ENCODE assay signal across 8 mouse cellular contexts in the genomic region with DNA sequence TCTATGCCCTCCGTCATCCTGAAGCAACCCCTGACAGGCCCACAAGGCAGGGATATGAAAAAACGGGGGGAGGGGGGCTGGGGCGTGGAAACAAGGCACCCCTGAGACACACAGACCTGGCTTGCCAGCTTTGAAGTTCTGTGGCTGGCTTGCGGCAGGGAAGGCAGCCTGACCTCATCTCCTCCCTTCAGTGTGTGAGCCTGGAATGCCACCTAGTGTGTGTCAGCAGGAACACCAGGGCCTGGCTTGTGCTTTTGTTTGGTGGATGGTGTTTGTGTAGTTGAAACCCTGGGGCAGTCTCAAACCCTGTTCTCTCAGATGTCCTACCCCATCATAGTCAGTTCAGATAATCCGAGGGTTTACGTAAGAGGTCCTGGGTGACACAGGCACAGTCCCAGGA.
DNase-seq lines count a peak whose midpoint lies in the region; ATAC-seq and TF ChIP-seq lines count a peak whose summit lies in the region.

No protein-coding gene starts in this region.

- no peak overlapping the region for H3K9ac ChIP-seq in embryonic facial prominence, embryonic 13.5 days
- no peak overlapping the region for H3K9ac ChIP-seq in heart, embryonic 11.5 days (ENCODE audit: low read depth, low read length)
- no peak overlapping the region for H3K9ac ChIP-seq in kidney, embryonic 16.5 days (replicated peaks; ENCODE audit: low read length)
- no peak overlapping the region for H3K9ac ChIP-seq in limb, embryonic 15.5 days

- no peak overlapping the region for H3K4me2 ChIP-seq in embryonic facial prominence, embryonic 13.5 days
- no peak overlapping the region for H3K4me2 ChIP-seq in heart, embryonic 11.5 days
- no peak overlapping the region for H3K4me2 ChIP-seq in kidney, embryonic 16.5 days (replicated peaks; ENCODE audit: low read depth, low read length)
- H3K4me2 ChIP-seq in limb, embryonic 15.5 days = no peak overlapping the region

- H3K9me3 ChIP-seq in embryonic facial prominence, embryonic 13.5 days = no peaks in the 10 kb centered on the region
- H3K9me3 ChIP-seq in heart, embryonic 11.5 days (replicated peaks; ENCODE audit: control insufficient read depth, low read length) = no peaks in the 10 kb centered on the region
- H3K9me3 ChIP-seq in kidney, embryonic 16.5 days (ENCODE audit: low read length) = no peaks in the 10 kb centered on the region
- no peaks in the 10 kb centered on the region for H3K9me3 ChIP-seq in limb, embryonic 15.5 days

- peak; percentile 25 for DNase-seq in 3134 (ENCODE audit: extremely low read depth, insufficient read length, low spot score)
- peak; percentile 46 for DNase-seq in adrenal gland, adult 8-10 months
- peak; percentile 13 to 26 for DNase-seq in urinary bladder, adult 18-20 months (ENCODE audit: low spot score in 2 of 2)

- H3K4me3 ChIP-seq in embryonic facial prominence, embryonic 13.5 days = no peak overlapping the region
- H3K4me3 ChIP-seq in heart, embryonic 11.5 days (ENCODE audit: low read depth, low read length) = no peak overlapping the region
- no peak overlapping the region for H3K4me3 ChIP-seq in kidney, embryonic 16.5 days (ENCODE audit: low read length)
- H3K4me3 ChIP-seq in limb, embryonic 15.5 days = no peak overlapping the region
- H3K4me3 ChIP-seq in olfactory bulb, adult 2 months (ENCODE audit: insufficient read depth, low read depth, low read length) = no peak overlapping the region

- TF ChIP-seq CTCF in olfactory bulb, adult 2 months (IDR thresholded peaks at IDR 0.05; ENCODE audit: insufficient read depth, low read depth, low read length) = peak; percentile 78

- no peaks in the 10 kb centered on the region for H3K36me3 ChIP-seq in embryonic facial prominence, embryonic 13.5 days
- no peaks in the 10 kb centered on the region for H3K36me3 ChIP-seq in heart, embryonic 11.5 days (ENCODE audit: control insufficient read depth, insufficient read depth, low read length)
- H3K36me3 ChIP-seq in kidney, embryonic 16.5 days (ENCODE audit: insufficient read depth, low read length) = no peaks in the 10 kb centered on the region
- no peaks in the 10 kb centered on the region for H3K36me3 ChIP-seq in limb, embryonic 15.5 days

- TF ChIP-seq POLR2A in olfactory bulb, adult 2 months (IDR thresholded peaks at IDR 0.05; ENCODE audit: insufficient read depth, low read depth, low read length) = no peak

- peaks cover 14% of the 10 kb centered on the region; the same call in 1 of the 2 replicates for H3K4me1 ChIP-seq in embryonic facial prominence, embryonic 13.5 days
- no peaks in the 10 kb centered on the region for H3K4me1 ChIP-seq in heart, embryonic 11.5 days (ENCODE audit: control insufficient read depth, insufficient read depth, low read length)
- H3K4me1 ChIP-seq in kidney, embryonic 16.5 days (ENCODE audit: insufficient read depth, low read length) = no peaks in the 10 kb centered on the region
- H3K4me1 ChIP-seq in limb, embryonic 15.5 days = peaks cover 3% of the 10 kb centered on the region
- H3K4me1 ChIP-seq in olfactory bulb, adult 2 months (ENCODE audit: control insufficient read depth, insufficient read depth, low read length) = no peaks in the 10 kb centered on the region

- peak; percentile 60; the same call in 1 of the 2 replicates for ATAC-seq in embryonic facial prominence, embryonic 13.5 days (ENCODE audit: insufficient number of reproducible peaks, insufficient read depth, low FRiP score, low TSS enrichment, low read depth)
- peak; percentile 61; the same call in 1 of the 2 replicates for ATAC-seq in heart, embryonic 11.5 days (replicated peaks; ENCODE audit: insufficient number of reproducible peaks, low FRiP score, low TSS enrichment)
- ATAC-seq in kidney, embryonic 16.5 days (ENCODE audit: low FRiP score, low TSS enrichment) = peak; percentile 79
- peak; percentile 65; the same call in 1 of the 2 replicates for ATAC-seq in limb, embryonic 15.5 days (ENCODE audit: insufficient number of reproducible peaks, low FRiP score, low TSS enrichment, low read depth)

- WGBS in embryonic facial prominence, embryonic 13.5 days = 10% methylated on average over 6 of the region's 6 CpGs
- WGBS in heart, embryonic 11.5 days (ENCODE audit: insufficient replicate concordance) = 17% methylated on average over 6 of the region's 6 CpGs
- WGBS in kidney, embryonic 16.5 days = 20% methylated on average over 6 of the region's 6 CpGs
- WGBS in limb, embryonic 15.5 days = 22% methylated on average over 6 of the region's 6 CpGs
- 31% methylated on average over 6 of the region's 6 CpGs for WGBS in olfactory bulb, adult 2 months

- H3K27ac ChIP-seq in embryonic facial prominence, embryonic 13.5 days = no peak overlapping the region
- H3K27ac ChIP-seq in heart, embryonic 11.5 days (ENCODE audit: low read depth, low read length) = no peak overlapping the region
- H3K27ac ChIP-seq in kidney, embryonic 16.5 days (ENCODE audit: low read length) = no peak overlapping the region
- no peak overlapping the region for H3K27ac ChIP-seq in limb, embryonic 15.5 days
- H3K27ac ChIP-seq in olfactory bulb, adult 2 months (ENCODE audit: insufficient read depth, low read depth, low read length) = no peak overlapping the region

- H3K27me3 ChIP-seq in embryonic facial prominence, embryonic 13.5 days = 0 out of 2 replicates have a peak, but pooled peaks cover 6% of the 10 kb centered on the region
- H3K27me3 ChIP-seq in heart, embryonic 11.5 days (ENCODE audit: control insufficient read depth, insufficient read depth, low read length) = peaks cover 2% of the 10 kb centered on the region; the same call in 1 of the 2 replicates
- no peaks in the 10 kb centered on the region for H3K27me3 ChIP-seq in kidney, embryonic 16.5 days (ENCODE audit: insufficient read depth, low read length)
- H3K27me3 ChIP-seq in limb, embryonic 15.5 days = no peaks in the 10 kb centered on the region
